Mouse (Mus musculus) heart, embryonic 15.5 days (tissue): ENCODE data around the gene Grm8. TPM values are rescaled to one million over a fixed set of nuclear protein-coding genes. Genes with fewer than 3 reads are reported as not detected.

Experiments used
- ATAC-seq: fragments of 200-750 bp; cut with Nextera tagmentation; replicated peaks from 2 replicates; pipeline ENCODE4 v1.8.0; 2017; ENCODE audit warnings: low read depth, moderate TSS enrichment; ENCODE audit not compliant: insufficient number of reproducible peaks, insufficient read depth, low FRiP score
- H3K27ac ChIP-seq: fragments of 300-500 bp; sonication (generic); 2 replicates; pipeline ENCODE4 v1.5.1; 2015; ENCODE audit warnings: mild to moderate bottlenecking, inconsistent platforms
- H3K27me3 ChIP-seq: fragments of 300-500 bp; sonication (generic); 2 replicates; pipeline ENCODE4 v1.6.1; 2015; ENCODE audit warnings: inconsistent platforms
- H3K36me3 ChIP-seq: fragments of 300-500 bp; sonication (generic); 2 replicates; pipeline ENCODE4 v1.6.1; 2015; ENCODE audit warnings: mild to moderate bottlenecking, inconsistent platforms
- H3K4me1 ChIP-seq: fragments of 300-500 bp; sonication (generic); replicated peaks from 2 replicates; pipeline ENCODE4 v1.6.1; 2015; ENCODE audit warnings: inconsistent platforms
- H3K4me2 ChIP-seq: fragments of 300-500 bp; sonication (generic); 2 replicates; pipeline ENCODE4 v1.6.1; 2015; ENCODE audit warnings: inconsistent platforms, mild to moderate bottlenecking, moderate library complexity
- H3K4me3 ChIP-seq: fragments of 300-500 bp; sonication (generic); 2 replicates; pipeline ENCODE4 v1.5.1; 2015; ENCODE audit warnings: mild to moderate bottlenecking, inconsistent platforms
- H3K9ac ChIP-seq: fragments of 300-500 bp; sonication (generic); 2 replicates; pipeline ENCODE4 v1.6.1; 2015; ENCODE audit warnings: mild to moderate bottlenecking, inconsistent platforms
- H3K9me3 ChIP-seq: fragments of 300-500 bp; sonication (generic); replicated peaks from 2 replicates; pipeline ENCODE4 v1.6.1; 2016; ENCODE audit warnings: inconsistent platforms
- WGBS: fragments of 180-500 bp; shearing (Covaris S2); methylation state at CpG from one replicate; pipeline ENCODE4 v1.1.7; 2015; ENCODE audit warnings: mixed read lengths; 5-methylcytosine and 5-hydroxymethylcytosine counted together
- polyA plus RNA-seq: library from polyadenylated mRNA; unstranded; fragments of >200 nt; fragmentation: Nextera tagmentation; extraction: Ambion mirVana; gene quantifications from 2 replicates; pipeline ENCODE4 v1.2.1, GENCODE M21; 2015

Gene Grm8
- polyA plus RNA-seq, 1 experiment from 2014 or later, result 0.08 TPM

- H3K9me3 ChIP-seq, result no peaks in the 10 kb centered on the region
- ATAC-seq, result no peak
- H3K9ac ChIP-seq, result no peak overlapping the region
- no peaks in the 10 kb centered on the region for H3K4me1 ChIP-seq
- H3K4me2 ChIP-seq, result no peak overlapping the region
- no peak overlapping the region for H3K27ac ChIP-seq
- no peaks in the 10 kb centered on the region for H3K36me3 ChIP-seq
- no peaks in the 10 kb centered on the region for H3K27me3 ChIP-seq
- H3K4me3 ChIP-seq, result no peak overlapping the region
- 78% methylated on average over 4 of the region's 4 CpGs for WGBS
Measured at GRCm38 (mm10) chr6:27340131-27340530, 794.8 kb downstream of the Grm8 start.

GRCm38 (mm10) chr6:27318575-27318974 lies 816.4 kb downstream of the Grm8 start:
- Histone ChIP-seq H3K4me1 (no peaks in the 10 kb centered on the region), H3K9ac (no peak overlapping the region), H3K36me3 (no peaks in the 10 kb centered on the region), H3K27me3 (no peaks in the 10 kb centered on the region), H3K9me3 (no peaks in the 10 kb centered on the region), H3K27ac (no peak overlapping the region), H3K4me2 (no peak overlapping the region), H3K4me3 (no peak overlapping the region)
- WGBS, result 29% methylated on average over 1 of the region's 1 CpGs
- no peak for ATAC-seq

- no peak overlapping the region for H3K27ac ChIP-seq
- H3K9me3 ChIP-seq, result no peaks in the 10 kb centered on the region
- H3K4me2 ChIP-seq, result no peak overlapping the region
- no peak overlapping the region for H3K9ac ChIP-seq
- no peak overlapping the region for H3K4me3 ChIP-seq
- WGBS, result 53% methylated on average over 3 of the region's 3 CpGs
- H3K27me3 ChIP-seq, result no peaks in the 10 kb centered on the region
- no peaks in the 10 kb centered on the region for H3K4me1 ChIP-seq
- no peak for ATAC-seq
- H3K36me3 ChIP-seq, result no peaks in the 10 kb centered on the region
Measured at GRCm38 (mm10) chr6:27317422-27317821, 817.6 kb downstream of the Grm8 start.

- Histone ChIP-seq H3K4me2 (no peak overlapping the region), H3K4me3 (no peak overlapping the region), H3K9me3 (no peaks in the 10 kb centered on the region), H3K4me1 (no peaks in the 10 kb centered on the region), H3K36me3 (no peaks in the 10 kb centered on the region), H3K9ac (no peak overlapping the region), H3K27me3 (no peaks in the 10 kb centered on the region), H3K27ac (no peak overlapping the region)
- WGBS, result 61% methylated on average over 1 of the region's 1 CpGs
- ATAC-seq, result no peak
Measured at GRCm38 (mm10) chr6:27316018-27316417, 819.0 kb downstream of the Grm8 start.

GRCm38 (mm10) chr6:27314273-27315009 lies 820.5 kb downstream of the Grm8 start:
- H3K9me3 ChIP-seq, result no peaks in the 10 kb centered on the region
- no peak overlapping the region for H3K4me2 ChIP-seq
- H3K9ac ChIP-seq, result no peak overlapping the region
- no peaks in the 10 kb centered on the region for H3K4me1 ChIP-seq
- H3K4me3 ChIP-seq, result no peak overlapping the region
- no peaks in the 10 kb centered on the region for H3K36me3 ChIP-seq
- H3K27me3 ChIP-seq, result no peaks in the 10 kb centered on the region
- ATAC-seq, result no peak
- H3K27ac ChIP-seq, result no peak overlapping the region
- WGBS, result 83% methylated on average over 5 of the region's 5 CpGs

- Histone ChIP-seq H3K4me3 (no peak overlapping the region), H3K27me3 (no peaks in the 10 kb centered on the region), H3K9me3 (no peaks in the 10 kb centered on the region), H3K27ac (no peak overlapping the region), H3K4me2 (no peak overlapping the region), H3K4me1 (no peaks in the 10 kb centered on the region), H3K9ac (no peak overlapping the region), H3K36me3 (no peaks in the 10 kb centered on the region)
- ATAC-seq, result no peak
Measured at GRCm38 (mm10) chr6:27310401-27310800, 824.6 kb downstream of the Grm8 start.

- Histone ChIP-seq H3K36me3 (no peaks in the 10 kb centered on the region), H3K4me1 (no peaks in the 10 kb centered on the region), H3K4me3 (no peak overlapping the region), H3K9ac (no peak overlapping the region), H3K27ac (no peak overlapping the region), H3K9me3 (no peaks in the 10 kb centered on the region), H3K27me3 (no peaks in the 10 kb centered on the region), H3K4me2 (no peak overlapping the region)
- WGBS, result 80% methylated on average over 2 of the region's 2 CpGs
- no peak for ATAC-seq
Measured at GRCm38 (mm10) chr6:27305351-27305750, 829.6 kb downstream of the Grm8 start.

GRCm38 (mm10) chr6:27264972-27265371 lies 870.0 kb downstream of the Grm8 start:
- H3K4me3 ChIP-seq, result no peak overlapping the region
- H3K27ac ChIP-seq, result no peak overlapping the region
- H3K9me3 ChIP-seq, result no peaks in the 10 kb centered on the region
- no peaks in the 10 kb centered on the region for H3K27me3 ChIP-seq
- H3K9ac ChIP-seq, result no peak overlapping the region
- H3K4me1 ChIP-seq, result no peaks in the 10 kb centered on the region
- no peak for ATAC-seq
- no peaks in the 10 kb centered on the region for H3K36me3 ChIP-seq
- H3K4me2 ChIP-seq, result no peak overlapping the region

- H3K4me1 ChIP-seq, result no peaks in the 10 kb centered on the region
Measured at GRCm38 (mm10) chr6:27262611-27263010, 872.4 kb downstream of the Grm8 start.

GRCm38 (mm10) chr6:27240416-27240815 lies 894.6 kb downstream of the Grm8 start:
- ATAC-seq, result no peak
- Histone ChIP-seq H3K4me1 (no peaks in the 10 kb centered on the region), H3K4me2 (no peak overlapping the region), H3K27me3 (no peaks in the 10 kb centered on the region), H3K9ac (no peak overlapping the region), H3K4me3 (no peak overlapping the region), H3K27ac (no peak overlapping the region), H3K36me3 (no peaks in the 10 kb centered on the region), H3K9me3 (no peaks in the 10 kb centered on the region)

More at GRCm38 (mm10) chr6:27262611-27263010, 872.4 kb downstream of the Grm8 start:
- no peak for ATAC-seq
- no peak overlapping the region for H3K9ac ChIP-seq
- no peaks in the 10 kb centered on the region for H3K36me3 ChIP-seq
- no peak overlapping the region for H3K4me3 ChIP-seq
- H3K4me2 ChIP-seq, result no peak overlapping the region
- no peaks in the 10 kb centered on the region for H3K9me3 ChIP-seq
- no peaks in the 10 kb centered on the region for H3K27me3 ChIP-seq
- no peak overlapping the region for H3K27ac ChIP-seq

- H3K36me3 ChIP-seq, result no peaks in the 10 kb centered on the region
- 43% methylated on average over 2 of the region's 2 CpGs for WGBS
- no peak overlapping the region for H3K4me2 ChIP-seq
- no peak for ATAC-seq
- H3K27ac ChIP-seq, result no peak overlapping the region
- no peaks in the 10 kb centered on the region for H3K27me3 ChIP-seq
- no peak overlapping the region for H3K4me3 ChIP-seq
- H3K9ac ChIP-seq, result no peak overlapping the region
- H3K4me1 ChIP-seq, result no peaks in the 10 kb centered on the region
- no peaks in the 10 kb centered on the region for H3K9me3 ChIP-seq
Measured at GRCm38 (mm10) chr6:27239968-27240367, 895.0 kb downstream of the Grm8 start.
